Mouse (Mus musculus) stomach, embryonic 14.5 days (tissue): Measurements from ENCODE around the gene Dpf3. TPM values are rescaled to one million over a fixed set of nuclear protein-coding genes. Genes with fewer than 3 reads are reported as not detected.

Experiments used
- ATAC-seq: fragments of 200-750 bp; cut with Nextera tagmentation; 2 replicates; pipeline ENCODE4 v1.8.0; 2017; ENCODE audit warnings: low read depth, moderate TSS enrichment; ENCODE audit not compliant: insufficient number of reproducible peaks, insufficient read depth, low FRiP score
- H3K27ac ChIP-seq: fragments of 300-500 bp; sonication (generic); 2 replicates; pipeline ENCODE4 v1.5.1; 2014; ENCODE audit warnings: mild to moderate bottlenecking, low read length, moderate library complexity, mixed read lengths
- H3K27me3 ChIP-seq: fragments of 300-500 bp; sonication (generic); 2 replicates; pipeline ENCODE4 v1.6.1; 2014; ENCODE audit warnings: low read length, control low read depth, mixed read lengths; ENCODE audit not compliant: control insufficient read depth, insufficient read depth
- H3K36me3 ChIP-seq: fragments of 300-500 bp; sonication (generic); 2 replicates; pipeline ENCODE4 v1.6.1; 2014; ENCODE audit warnings: mild to moderate bottlenecking, control low read depth, low read length, moderate library complexity, mixed read lengths; ENCODE audit not compliant: control insufficient read depth, insufficient read depth
- H3K4me1 ChIP-seq: fragments of 300-500 bp; sonication (generic); 2 replicates; pipeline ENCODE4 v1.6.1; 2014; ENCODE audit warnings: low read length, control low read depth, mixed read lengths; ENCODE audit not compliant: control insufficient read depth, insufficient read depth
- H3K4me2 ChIP-seq: fragments of 300-500 bp; sonication (generic); replicated peaks from 2 replicates; pipeline ENCODE4 v1.6.1; 2014; ENCODE audit warnings: low read depth, low read length, control low read depth
- H3K4me3 ChIP-seq: fragments of 300-500 bp; sonication (generic); 2 replicates; pipeline ENCODE4 v1.5.1; 2014; ENCODE audit warnings: low read depth, low read length, control low read depth
- H3K9ac ChIP-seq: fragments of 300-500 bp; sonication (generic); replicated peaks from 2 replicates; pipeline ENCODE4 v1.6.1; 2014; ENCODE audit warnings: low read depth, mild to moderate bottlenecking, control low read depth, low read length, moderate library complexity, mixed read lengths
- H3K9me3 ChIP-seq: fragments of 300-500 bp; sonication (generic); 2 replicates; pipeline ENCODE4 v1.6.1; 2016; ENCODE audit warnings: low read depth, low read length, control low read depth; ENCODE audit not compliant: control insufficient read depth
- WGBS: fragments of 180-500 bp; shearing (Covaris S2); extraction: QIAGEN DNeasy Blood & Tissue Kit; methylation state at CpG from one replicate; pipeline ENCODE4 v1.1.7; 2014; 5-methylcytosine and 5-hydroxymethylcytosine counted together
- polyA plus RNA-seq: library from polyadenylated mRNA; unstranded; fragments of >200 nt; fragmentation: Nextera tagmentation; extraction: Ambion mirVana; gene quantifications from 2 replicates; pipeline ENCODE4 v1.2.1, GENCODE M21; 2014

Gene Dpf3
- polyA plus RNA-seq, 1 experiment from 2014 or later = 4.1 TPM

GRCm38 (mm10) chr12:83450471-83450870 lies 37.0 kb downstream of the Dpf3 start:
- H3K4me3 ChIP-seq = no peak overlapping the region
- no peaks in the 10 kb centered on the region for H3K4me1 ChIP-seq
- H3K27ac ChIP-seq = no peak overlapping the region
- H3K9me3 ChIP-seq = no peaks in the 10 kb centered on the region
- H3K27me3 ChIP-seq = no peaks in the 10 kb centered on the region
- no peak overlapping the region for H3K4me2 ChIP-seq
- H3K9ac ChIP-seq = no peak overlapping the region
- no peak for ATAC-seq
- H3K36me3 ChIP-seq = no peaks in the 10 kb centered on the region
- 96% methylated on average over 1 of the region's 1 CpGs for WGBS

GRCm38 (mm10) chr12:83449202-83449601 lies 38.3 kb downstream of the Dpf3 start:
- Histone ChIP-seq H3K9me3 (no peaks in the 10 kb centered on the region), H3K36me3 (no peaks in the 10 kb centered on the region), H3K4me2 (no peak overlapping the region), H3K9ac (no peak overlapping the region), H3K4me1 (no peaks in the 10 kb centered on the region), H3K27ac (no peak overlapping the region), H3K27me3 (no peaks in the 10 kb centered on the region), H3K4me3 (no peak overlapping the region)
- WGBS = 81% methylated on average over 7 of the region's 7 CpGs
- ATAC-seq = no peak

- Histone ChIP-seq H3K27ac (no peak overlapping the region), H3K9ac (no peak overlapping the region), H3K36me3 (no peaks in the 10 kb centered on the region), H3K9me3 (no peaks in the 10 kb centered on the region), H3K4me3 (no peak overlapping the region), H3K27me3 (no peaks in the 10 kb centered on the region), H3K4me1 (no peaks in the 10 kb centered on the region), H3K4me2 (no peak overlapping the region)
- no peak for ATAC-seq
- 71% methylated on average over 6 of the region's 6 CpGs for WGBS
These were observed 41.9 kb downstream of the Dpf3 start for GRCm38 (mm10) chr12:83445587-83445986.

- Histone ChIP-seq H3K4me3 (no peak overlapping the region), H3K27ac (no peak overlapping the region), H3K9me3 (no peaks in the 10 kb centered on the region), H3K4me2 (no peak overlapping the region), H3K27me3 (no peaks in the 10 kb centered on the region), H3K36me3 (no peaks in the 10 kb centered on the region), H3K9ac (no peak overlapping the region), H3K4me1 (no peaks in the 10 kb centered on the region)
- WGBS = 83% methylated on average over 2 of the region's 2 CpGs
- no peak for ATAC-seq
These were observed 43.1 kb downstream of the Dpf3 start for GRCm38 (mm10) chr12:83444448-83444847.

- Histone ChIP-seq H3K4me1 (no peaks in the 10 kb centered on the region), H3K9me3 (no peaks in the 10 kb centered on the region), H3K9ac (no peak overlapping the region), H3K4me2 (no peak overlapping the region), H3K27me3 (no peaks in the 10 kb centered on the region), H3K4me3 (no peak overlapping the region), H3K36me3 (no peaks in the 10 kb centered on the region), H3K27ac (no peak overlapping the region)
- ATAC-seq = no peak
- WGBS = 91% methylated on average over 2 of the region's 2 CpGs
These were observed 49.5 kb downstream of the Dpf3 start for GRCm38 (mm10) chr12:83438002-83438401.

GRCm38 (mm10) chr12:83433987-83434698 lies 53.4 kb downstream of the Dpf3 start:
- Histone ChIP-seq H3K9me3 (no peaks in the 10 kb centered on the region), H3K4me3 (no peak overlapping the region), H3K27ac (no peak overlapping the region), H3K4me1 (no peaks in the 10 kb centered on the region), H3K36me3 (no peaks in the 10 kb centered on the region), H3K9ac (no peak overlapping the region), H3K27me3 (no peaks in the 10 kb centered on the region), H3K4me2 (no peak overlapping the region)
- no peak for ATAC-seq
- WGBS = 39% methylated on average over 10 of the region's 10 CpGs

- Histone ChIP-seq H3K4me3 (no peak overlapping the region), H3K36me3 (no peaks in the 10 kb centered on the region), H3K9ac (no peak overlapping the region), H3K4me2 (no peak overlapping the region), H3K27me3 (no peaks in the 10 kb centered on the region), H3K27ac (no peak overlapping the region), H3K9me3 (no peaks in the 10 kb centered on the region), H3K4me1 (no peaks in the 10 kb centered on the region)
- 94% methylated on average over 4 of the region's 4 CpGs for WGBS
- no peak for ATAC-seq
These were observed 54.1 kb downstream of the Dpf3 start for GRCm38 (mm10) chr12:83433436-83433835.

GRCm38 (mm10) chr12:83430207-83430606 lies 57.3 kb downstream of the Dpf3 start:
- Histone ChIP-seq H3K36me3 (no peaks in the 10 kb centered on the region), H3K4me2 (no peak overlapping the region), H3K4me3 (no peak overlapping the region), H3K27ac (no peak overlapping the region), H3K27me3 (no peaks in the 10 kb centered on the region), H3K9ac (no peak overlapping the region), H3K9me3 (no peaks in the 10 kb centered on the region), H3K4me1 (no peaks in the 10 kb centered on the region)
- ATAC-seq = no peak
- WGBS = 88% methylated on average over 5 of the region's 5 CpGs

GRCm38 (mm10) chr12:83428016-83428415 lies 59.5 kb downstream of the Dpf3 start:
- Histone ChIP-seq H3K36me3 (no peaks in the 10 kb centered on the region), H3K27ac (no peak overlapping the region), H3K9me3 (no peaks in the 10 kb centered on the region), H3K4me3 (no peak overlapping the region), H3K4me1 (no peaks in the 10 kb centered on the region), H3K27me3 (no peaks in the 10 kb centered on the region), H3K9ac (no peak overlapping the region), H3K4me2 (no peak overlapping the region)
- WGBS = 35% methylated on average over 9 of the region's 9 CpGs
- ATAC-seq = no peak
